Mouse (Mus musculus) retina, postnatal 7 days (tissue): ENCODE data around the gene Cwh43.
A peak's percentile ranks its signal among the peaks of the same experiment; 100 is the strongest.

Source experiments
- DNase-seq: peaks from one replicate; pipeline ENCODE4 v3.0.0-alpha.2; 2012; ENCODE audit warnings: low read depth, low spot score

Gene Cwh43

GRCm38 (mm10) chr5:73405981-73406722, at the start of gene Cwh43:
TSS of gene Cwh43 (plus strand) at chr5:73406075.
- DNase-seq, result no peak

DNA sequence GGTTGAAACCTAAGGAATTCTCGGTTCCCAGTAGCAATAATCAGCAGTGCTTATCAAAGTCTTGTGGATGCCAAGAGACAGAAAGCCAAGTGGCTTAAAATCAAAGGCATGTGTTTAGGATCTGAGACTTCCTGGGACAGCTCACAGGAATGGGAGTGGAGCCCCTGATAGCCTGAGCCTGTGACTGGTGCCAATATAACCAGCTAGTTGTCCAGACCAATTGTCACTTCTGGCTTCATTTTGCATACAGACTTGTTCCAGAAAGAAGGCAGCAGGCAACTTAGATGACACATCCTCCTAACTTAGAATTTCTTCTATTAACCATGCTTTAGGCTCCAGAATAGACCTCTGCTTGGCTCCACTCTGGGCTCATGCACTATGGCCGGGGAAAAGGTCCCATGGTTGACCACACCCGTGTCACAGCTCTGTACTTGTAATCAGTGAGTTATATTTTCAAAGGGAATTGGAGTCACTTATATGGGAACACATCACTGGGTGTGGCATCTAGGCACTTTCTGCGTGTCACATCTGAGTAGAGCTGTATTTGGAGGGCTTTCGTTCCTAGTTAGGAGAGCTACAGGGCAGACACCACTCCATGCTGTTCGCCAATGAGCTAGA, 46.6 kb upstream of the Cwh43 start:
- no peak for DNase-seq

GRCm38 (mm10) chr5:73359752-73360141, 46.1 kb upstream of the Cwh43 start:
- DNase-seq, result no peak

DNA sequence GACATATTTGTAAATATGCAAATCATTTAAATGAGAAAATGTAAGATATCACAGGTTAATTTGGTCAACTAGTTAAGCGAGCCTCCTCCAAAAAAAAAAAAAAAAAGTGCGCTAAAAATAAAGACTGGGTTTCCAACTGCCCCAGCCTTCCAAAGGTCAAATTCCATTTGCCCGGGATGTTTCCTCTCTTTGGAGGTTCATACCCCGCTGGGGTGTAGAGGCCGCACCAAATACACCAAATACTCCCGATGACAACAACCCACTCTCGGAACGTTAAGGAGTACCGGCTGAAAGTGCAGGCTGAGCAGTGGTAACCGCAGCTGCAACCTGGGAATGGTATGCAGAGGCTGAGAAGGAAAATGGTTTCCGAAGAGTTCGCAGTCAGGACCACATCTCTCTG, 45.6 kb upstream of the Cwh43 start:
- DNase-seq, result no peak

DNA sequence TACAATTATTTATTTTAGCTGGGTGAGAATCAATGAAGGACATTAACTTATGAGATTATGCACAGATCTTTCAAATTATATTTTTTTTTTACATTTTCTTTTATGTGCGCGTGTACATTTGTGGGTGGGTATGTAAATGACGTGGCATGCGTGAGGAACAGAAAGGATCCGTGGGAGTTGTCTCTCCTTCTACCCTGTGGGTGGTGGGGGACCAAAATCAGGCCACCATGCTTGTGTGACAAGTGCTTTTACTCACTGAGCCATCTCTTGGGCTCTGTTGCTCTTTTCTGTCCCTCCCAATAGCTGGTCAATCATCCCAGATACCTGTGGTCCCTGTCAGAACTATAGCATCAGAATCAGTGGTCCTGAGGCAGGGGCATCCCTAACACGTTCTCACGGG, 43.5 kb upstream of the Cwh43 start:
- no peak for DNase-seq

DNA sequence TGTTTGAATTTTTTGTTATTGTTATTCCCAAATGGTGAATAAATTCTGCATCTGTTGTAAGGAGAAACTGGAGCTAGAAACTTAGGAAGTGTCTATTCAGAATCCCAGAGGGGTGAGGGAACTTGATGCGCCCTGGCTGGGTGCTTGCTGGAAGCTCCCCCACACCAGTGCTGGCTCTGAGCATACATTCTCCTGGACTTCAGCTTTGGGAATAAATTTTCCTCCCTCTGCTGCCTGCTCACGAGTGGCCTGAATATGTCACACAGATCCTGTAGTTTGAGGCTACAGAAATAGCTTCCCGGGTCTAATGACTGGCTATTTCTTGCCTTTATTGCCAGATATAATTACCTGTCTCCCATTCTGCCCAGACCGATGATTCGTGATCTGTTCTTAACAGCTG, 43.1 kb upstream of the Cwh43 start:
- no peak for DNase-seq

GRCm38 (mm10) chr5:73364107-73364864, 41.6 kb upstream of the Cwh43 start:
- DNase-seq, result no peak

- no peak for DNase-seq
Observed at GRCm38 (mm10) chr5:73367906-73368305, 38.0 kb upstream of the Cwh43 start.

DNA sequence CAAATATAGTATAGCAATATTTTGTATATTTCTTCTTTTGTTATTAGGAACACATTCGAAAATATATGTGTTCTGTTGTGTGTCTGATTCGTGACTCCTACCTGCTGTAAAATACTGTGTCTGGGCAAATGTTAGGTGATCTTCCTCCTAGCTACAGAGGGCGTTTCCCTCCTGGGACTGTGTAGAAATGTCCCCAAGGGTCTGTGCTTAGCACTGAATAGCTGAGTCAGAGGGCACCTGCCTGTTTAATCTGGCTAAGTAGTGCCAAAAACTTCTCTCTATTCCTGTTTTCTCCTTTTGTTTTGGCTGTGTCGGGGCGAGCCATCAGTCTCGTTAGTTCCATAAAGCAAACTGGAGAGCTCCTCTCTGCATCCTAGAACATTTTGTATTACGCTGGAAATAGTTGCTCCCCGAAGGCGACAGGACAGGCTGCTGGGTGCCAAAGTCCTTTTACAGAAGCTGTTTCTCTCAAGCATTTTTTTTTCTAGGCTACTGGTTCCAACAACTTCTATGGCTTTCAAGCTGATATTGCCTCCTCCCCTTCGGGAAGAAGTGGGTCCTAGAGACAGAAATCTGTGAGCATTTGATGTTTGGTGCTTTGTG, 36.9 kb upstream of the Cwh43 start:
- DNase-seq, result no peak

DNA sequence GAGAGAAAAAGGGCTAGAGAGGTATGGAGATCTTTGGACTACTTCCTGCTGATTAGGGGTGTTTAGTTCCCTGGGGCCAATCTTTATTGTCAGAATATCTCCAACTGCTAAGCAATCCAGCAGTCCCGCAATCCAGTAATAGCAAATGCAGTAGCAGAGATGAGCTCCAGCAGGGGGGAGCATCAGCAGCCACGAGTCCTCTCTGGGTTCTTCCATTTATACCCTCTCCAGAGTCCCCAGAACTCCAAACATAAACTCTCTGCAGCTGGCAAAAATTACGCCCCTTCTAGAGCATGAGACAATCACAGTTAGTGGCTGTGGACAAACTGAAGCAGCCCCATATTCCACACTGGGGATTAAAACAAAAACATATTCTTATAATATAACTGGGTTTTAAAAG, 36.1 kb upstream of the Cwh43 start:
- DNase-seq, result no peak

GRCm38 (mm10) chr5:73372601-73373000, 33.3 kb upstream of the Cwh43 start:
- no peak for DNase-seq

DNA sequence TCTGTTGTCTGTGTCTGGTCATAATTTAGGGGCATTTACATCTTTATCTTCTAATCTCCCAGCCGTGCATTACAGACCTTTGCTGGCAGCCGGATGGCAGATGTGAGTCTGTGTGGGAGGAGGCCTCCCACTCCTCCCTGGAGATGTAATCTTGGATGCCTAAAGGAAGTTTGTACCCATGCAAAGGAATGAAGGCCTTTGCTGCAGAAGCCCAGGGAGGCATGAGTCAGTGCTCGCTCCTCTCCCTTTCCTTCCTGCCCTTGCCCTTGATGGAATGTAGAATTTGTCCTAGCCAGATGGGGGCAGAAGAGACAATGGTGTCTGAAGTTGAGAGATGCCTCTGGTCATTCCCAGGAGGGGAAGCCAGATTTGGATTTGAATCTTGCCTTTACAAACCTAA, 32.7 kb upstream of the Cwh43 start:
- DNase-seq, result no peak

DNA sequence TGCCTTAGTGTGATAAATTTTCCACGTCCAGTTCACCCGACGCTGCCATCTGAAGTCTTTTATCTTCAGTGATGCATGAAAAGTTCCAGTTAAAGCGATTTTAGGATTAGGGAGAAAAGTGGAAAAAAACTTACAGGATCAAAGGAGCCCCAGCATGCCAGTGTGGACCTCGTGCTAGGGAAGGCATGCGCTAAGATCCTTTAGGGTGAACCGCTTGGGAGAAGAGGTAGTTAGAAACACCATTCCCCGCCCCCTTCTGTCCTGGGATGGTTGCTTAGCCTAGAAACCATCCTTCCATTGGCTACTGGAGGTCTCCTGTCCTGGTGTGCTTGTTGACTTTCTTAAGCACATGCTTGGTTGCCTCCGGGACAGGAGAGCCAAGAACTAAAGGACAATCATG, 29.8 kb upstream of the Cwh43 start:
- no peak for DNase-seq

DNA sequence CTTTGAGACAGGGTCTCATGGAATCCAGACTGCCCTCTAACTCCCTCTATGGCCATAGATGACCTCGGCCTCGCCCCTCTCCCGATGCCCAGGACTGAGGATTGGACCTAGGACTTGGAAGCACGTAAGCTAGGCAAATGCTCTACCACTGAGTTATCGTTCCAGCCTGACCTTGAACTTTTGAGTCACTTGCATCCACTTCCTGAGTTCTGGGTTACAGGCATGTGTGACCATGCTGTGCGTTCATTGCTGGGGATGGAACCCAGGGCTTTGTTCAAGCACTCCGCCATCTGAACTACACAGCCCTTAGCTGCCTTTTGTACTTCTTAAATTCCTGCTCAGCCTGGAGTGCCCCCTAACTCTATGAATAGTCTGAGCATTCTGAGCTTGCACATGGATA, 29.4 kb upstream of the Cwh43 start:
- DNase-seq, result no peak

DNA sequence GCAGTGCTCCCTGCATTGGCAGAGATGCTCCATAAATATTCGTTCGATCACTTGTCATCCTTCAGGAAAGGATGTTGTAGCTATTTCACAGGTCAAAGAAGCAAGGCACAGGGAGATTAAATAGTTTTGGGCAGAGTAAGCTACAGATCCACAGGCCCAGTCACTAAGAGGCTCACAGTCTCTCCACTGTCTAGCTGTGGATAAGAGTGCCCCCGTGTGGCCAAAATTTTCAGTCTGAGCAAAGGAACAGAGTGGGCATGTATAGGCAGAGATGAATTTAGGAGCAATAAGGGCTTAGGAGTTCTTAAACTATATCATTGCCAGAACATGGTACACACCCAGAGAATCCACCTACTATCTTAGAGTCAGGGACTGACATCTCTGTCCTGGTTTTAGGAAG, 26.0 kb upstream of the Cwh43 start:
- DNase-seq, result peak; percentile 69

- DNase-seq, result no peak
Observed at GRCm38 (mm10) chr5:73380829-73381228, 25.0 kb upstream of the Cwh43 start.

GRCm38 (mm10) chr5:73381510-73381909, 24.4 kb upstream of the Cwh43 start:
- DNase-seq, result no peak

GRCm38 (mm10) chr5:73381976-73382540, 23.8 kb upstream of the Cwh43 start:
- DNase-seq, result no peak

- DNase-seq, result peak; percentile 71
Observed at GRCm38 (mm10) chr5:73382737-73383646, 22.9 kb upstream of the Cwh43 start.

DNA sequence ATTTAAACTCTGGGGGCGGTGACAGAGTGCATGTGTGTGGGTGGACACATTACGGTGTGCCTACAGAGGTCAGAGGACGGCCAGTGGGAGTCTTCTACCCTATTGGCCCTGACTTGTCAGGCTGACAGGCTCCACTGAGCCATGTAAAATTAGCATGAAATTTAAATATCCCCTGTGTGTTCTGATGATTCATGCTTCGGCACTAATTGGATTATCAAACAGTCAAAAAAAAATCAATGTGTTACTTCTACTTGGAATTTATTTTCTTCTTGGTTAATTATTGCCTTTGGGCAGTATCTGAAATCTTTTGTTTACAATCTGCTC, 22.3 kb upstream of the Cwh43 start:
- no peak for DNase-seq

- DNase-seq, result no peak
Observed at GRCm38 (mm10) chr5:73393041-73393440, 12.8 kb upstream of the Cwh43 start.
